Mouse (Mus musculus) myocyte (in vitro differentiated cells): ENCODE data around the gene Enpp3.

Source experiments
- CEBPB ChIP-seq: IDR thresholded peaks from 2 replicates; pipeline ENCODE4 v1.6.1; 2011; ENCODE audit warnings: mild to moderate bottlenecking, moderate library complexity; ENCODE audit not compliant: poor library complexity, insufficient read depth, severe bottlenecking
- E2F4 ChIP-seq: IDR thresholded peaks from one replicate; pipeline ENCODE4 v1.6.1; 2011; ENCODE audit warnings: mild to moderate bottlenecking, control low read depth, moderate library complexity; ENCODE audit not compliant: insufficient read depth
- MAX ChIP-seq: IDR thresholded peaks from one replicate; pipeline ENCODE4 v1.6.1; 2011; ENCODE audit warnings: low read depth, mild to moderate bottlenecking, control low read depth
- POLR2AphosphoS2 ChIP-seq: IDR thresholded peaks from one replicate; pipeline ENCODE4 v1.6.1; 2011; ENCODE audit warnings: low read depth, control low read depth; ENCODE audit not compliant: insufficient read length
- REST ChIP-seq: IDR thresholded peaks from one replicate; pipeline ENCODE4 v1.6.1; 2011; ENCODE audit warnings: mild to moderate bottlenecking, control low read depth, moderate library complexity; ENCODE audit not compliant: insufficient read depth, insufficient read length
- TCF12 ChIP-seq: IDR thresholded peaks from one replicate; pipeline ENCODE4 v1.6.1; 2011; ENCODE audit warnings: mild to moderate bottlenecking, control low read depth; ENCODE audit not compliant: poor library complexity, insufficient read depth, severe bottlenecking
- TCF3 ChIP-seq: IDR thresholded peaks from one replicate; pipeline ENCODE4 v1.6.1; 2011; ENCODE audit warnings: low read depth, control low read depth; ENCODE audit not compliant: insufficient read length

DNA sequence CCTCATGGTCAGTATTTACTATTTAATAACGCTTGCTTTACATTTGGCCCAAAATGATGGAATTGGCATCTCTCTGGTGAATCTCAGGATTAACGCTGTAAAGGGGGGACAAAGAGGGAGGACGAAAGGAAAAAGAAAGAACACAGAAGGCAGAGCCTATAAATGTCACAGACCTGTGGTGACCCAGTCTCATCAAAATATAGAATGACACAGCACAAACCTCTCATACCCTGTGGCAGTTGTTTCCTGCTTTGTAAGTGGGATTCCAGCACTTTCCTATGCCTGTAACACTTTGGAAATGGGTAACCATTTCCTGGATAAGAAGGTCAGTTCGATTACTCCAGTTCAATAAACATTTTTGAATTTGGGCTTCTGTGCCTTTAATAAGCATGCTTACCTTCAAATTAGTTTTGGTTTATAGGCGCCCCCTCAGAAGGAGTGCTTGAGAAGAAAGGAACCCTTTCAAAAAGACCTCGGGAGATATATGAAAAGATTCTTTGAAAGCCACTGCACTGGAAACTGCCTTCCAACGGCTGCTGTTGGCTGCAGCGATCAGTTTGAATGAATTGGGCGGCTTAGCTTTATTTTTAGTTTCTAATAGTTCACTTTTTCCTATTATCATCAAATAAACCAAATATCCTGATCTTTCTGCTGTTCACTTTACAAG lies 87.6 kb downstream of the Enpp3 start:
- TF ChIP-seq TCF12 (no peak), MAX (no peak), REST (no peak), TCF3 (no peak), POLR2AphosphoS2 (no peak), E2F4 (no peak), CEBPB (no peak)
